Mouse (Mus musculus): ENCODE data around the gene Aasdh.
A peak's percentile ranks its signal among the peaks of the same experiment; 100 is the strongest.

The Aasdh gene

GRCm38 (mm10) chr5:76905405-76906154, at the start of gene Aasdh:
Gene Aasdh, minus strand, starts transcription at chr5:76905514.
- TF ChIP-seq GATA4 (IDR thresholded peaks at IDR 0.05; ENCODE audit: insufficient replicate concordance, low read length): no peak

GRCm38 (mm10) chr5:76954271-76954900, 49.1 kb upstream of the Aasdh start:
- no peak for TF ChIP-seq GATA4 (IDR thresholded peaks at IDR 0.05; ENCODE audit: insufficient replicate concordance, low read length)

- TF ChIP-seq GATA4 (IDR thresholded peaks at IDR 0.05; ENCODE audit: insufficient replicate concordance, low read length): peak; percentile 29; the same call in 1 of the 2 replicates
Measured at GRCm38 (mm10) chr5:76953794-76954193, 48.5 kb upstream of the Aasdh start.

GRCm38 (mm10) chr5:76952112-76953040, 47.1 kb upstream of the Aasdh start:
- TF ChIP-seq GATA4 (IDR thresholded peaks at IDR 0.05; ENCODE audit: insufficient replicate concordance, low read length): no peak

GRCm38 (mm10) chr5:76951106-76952027, 46.1 kb upstream of the Aasdh start, which contains the start of the genes Paics and Ppat:
Gene Paics, plus strand, starts transcription at chr5:76951307.
Gene Ppat, minus strand, starts transcription at chr5:76951578.
- TF ChIP-seq GATA4 (IDR thresholded peaks at IDR 0.05; ENCODE audit: insufficient replicate concordance, low read length): peak; percentile 63; the same call in 1 of the 2 replicates

GRCm38 (mm10) chr5:76950343-76951105, 45.2 kb upstream of the Aasdh start:
- TF ChIP-seq GATA4 (IDR thresholded peaks at IDR 0.05; ENCODE audit: insufficient replicate concordance, low read length): no peak

GRCm38 (mm10) chr5:76947758-76948157, 42.4 kb upstream of the Aasdh start:
- TF ChIP-seq GATA4 (IDR thresholded peaks at IDR 0.05; ENCODE audit: insufficient replicate concordance, low read length): no peak

- no peak for TF ChIP-seq GATA4 (IDR thresholded peaks at IDR 0.05; ENCODE audit: insufficient replicate concordance, low read length)
Measured at GRCm38 (mm10) chr5:76947142-76947541, 41.8 kb upstream of the Aasdh start.

GRCm38 (mm10) chr5:76945678-76946033, 40.3 kb upstream of the Aasdh start:
- TF ChIP-seq GATA4 (IDR thresholded peaks at IDR 0.05; ENCODE audit: insufficient replicate concordance, low read length): no peak

GRCm38 (mm10) chr5:76944965-76945677, 39.8 kb upstream of the Aasdh start:
- TF ChIP-seq GATA4 (IDR thresholded peaks at IDR 0.05; ENCODE audit: insufficient replicate concordance, low read length): no peak

GRCm38 (mm10) chr5:76942505-76942904, 37.2 kb upstream of the Aasdh start:
- no peak for TF ChIP-seq GATA4 (IDR thresholded peaks at IDR 0.05; ENCODE audit: insufficient replicate concordance, low read length)

- TF ChIP-seq GATA4 (IDR thresholded peaks at IDR 0.05; ENCODE audit: insufficient replicate concordance, low read length): no peak
Measured at GRCm38 (mm10) chr5:76941975-76942374, 36.7 kb upstream of the Aasdh start.

GRCm38 (mm10) chr5:76939717-76940116, 34.4 kb upstream of the Aasdh start:
- TF ChIP-seq GATA4 (IDR thresholded peaks at IDR 0.05; ENCODE audit: insufficient replicate concordance, low read length): no peak
